Mouse (Mus musculus): ENCODE measurements around the gene Fam19a2.

DNA sequence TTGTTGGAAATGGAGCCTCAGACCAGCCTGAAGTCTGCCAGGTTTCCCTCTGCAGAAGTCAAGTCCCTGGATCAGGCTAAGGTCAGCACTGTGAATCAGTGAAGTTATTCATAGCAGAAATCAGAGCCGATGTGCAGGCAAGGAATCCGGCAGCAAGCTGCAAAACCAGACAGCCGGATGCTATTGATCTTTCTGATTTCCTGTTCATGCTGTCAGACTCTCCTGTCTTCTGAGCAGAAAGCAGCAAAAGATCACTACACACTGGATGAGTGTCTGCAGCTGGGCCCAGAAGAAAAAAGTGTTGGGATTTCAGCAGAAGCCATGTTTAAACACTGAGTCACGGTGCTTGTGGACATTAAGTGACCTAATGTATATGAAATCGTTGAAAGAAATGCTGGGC, 368.2 kb downstream of the Fam19a2 start:
- TF ChIP-seq CTCF (IDR thresholded peaks at IDR 0.05; ENCODE audit: low read depth) (no peak), EP300 (IDR thresholded peaks at IDR 0.05; ENCODE audit: low read depth) (no peak)
